Mouse (Mus musculus) midbrain, embryonic 13.5 days (tissue): ENCODE measurements around the gene Rpl9. TPM values are rescaled to one million over a fixed set of nuclear protein-coding genes. Genes with fewer than 3 reads are reported as not detected.

Experiments used
- ATAC-seq: fragments of 200-750 bp; cut with Nextera tagmentation; 2 replicates; pipeline ENCODE4 v1.8.0; 2017; ENCODE audit warnings: mild to moderate bottlenecking, moderate TSS enrichment, moderate library complexity
- H3K27ac ChIP-seq: fragments of 300-500 bp; sonication (generic); 2 replicates; pipeline ENCODE4 v1.5.1; 2015; ENCODE audit warnings: inconsistent platforms, mild to moderate bottlenecking, moderate library complexity
- H3K27me3 ChIP-seq: fragments of 300-500 bp; sonication (generic); 2 replicates; pipeline ENCODE4 v1.6.1; 2015; ENCODE audit warnings: mild to moderate bottlenecking, inconsistent platforms
- H3K36me3 ChIP-seq: fragments of 300-500 bp; sonication (generic); 2 replicates; pipeline ENCODE4 v1.6.1; 2015; ENCODE audit warnings: mild to moderate bottlenecking, inconsistent platforms
- H3K4me1 ChIP-seq: fragments of 300-500 bp; sonication (generic); replicated peaks from 2 replicates; pipeline ENCODE4 v1.6.1; 2015; ENCODE audit warnings: inconsistent platforms
- H3K4me2 ChIP-seq: fragments of 300-500 bp; sonication (generic); replicated peaks from 2 replicates; pipeline ENCODE4 v1.6.1; 2015; ENCODE audit warnings: moderate library complexity, mild to moderate bottlenecking, inconsistent platforms
- H3K4me3 ChIP-seq: fragments of 300-500 bp; sonication (generic); replicated peaks from 2 replicates; pipeline ENCODE4 v1.5.1; 2015; ENCODE audit warnings: mild to moderate bottlenecking, inconsistent platforms
- H3K9ac ChIP-seq: fragments of 300-500 bp; sonication (generic); replicated peaks from 2 replicates; pipeline ENCODE4 v1.6.1; 2015; ENCODE audit warnings: mild to moderate bottlenecking, inconsistent platforms
- H3K9me3 ChIP-seq: fragments of 300-500 bp; sonication (generic); 2 replicates; pipeline ENCODE4 v1.6.1; 2016; ENCODE audit warnings: mild to moderate bottlenecking, inconsistent platforms
- WGBS: fragments of 180-500 bp; shearing (Covaris S2); methylation state at CpG from one replicate; pipeline ENCODE4 v1.1.7; 2015; 5-methylcytosine and 5-hydroxymethylcytosine counted together
- polyA plus RNA-seq: library from polyadenylated mRNA; unstranded; fragments of >200 nt; fragmentation: Nextera tagmentation; extraction: Ambion mirVana; gene quantifications from 2 replicates; pipeline ENCODE4 v1.2.1, GENCODE M21; 2015

Gene Rpl9
- polyA plus RNA-seq, 1 experiment from 2014 or later = 687 TPM

DNA sequence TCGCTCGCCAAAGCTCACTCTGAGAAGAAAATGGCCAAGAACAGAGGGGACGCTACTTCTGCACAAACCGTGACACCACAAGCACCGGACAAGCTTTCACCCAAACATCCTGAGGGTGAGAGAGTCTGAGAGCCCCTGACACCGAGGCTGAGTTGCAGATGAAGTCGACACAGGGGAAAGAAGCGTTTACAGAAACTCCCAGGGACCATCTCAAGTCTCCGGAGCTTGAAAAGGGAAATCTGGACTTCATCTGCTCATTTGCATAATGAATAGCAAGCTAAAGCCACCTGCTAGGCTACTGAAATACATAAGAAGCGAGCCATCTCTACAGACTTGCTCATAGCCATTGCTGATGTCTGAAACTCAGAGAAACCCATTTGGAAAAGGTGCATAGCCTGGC is 27.9 kb upstream of the Rpl9 start:
- Histone ChIP-seq H3K27me3 (no peaks in the 10 kb centered on the region), H3K4me1 (peaks cover 8% of the 10 kb centered on the region), H3K9me3 (no peaks in the 10 kb centered on the region), H3K4me2 (no peak overlapping the region), H3K9ac (no peak overlapping the region), H3K27ac (no peak overlapping the region), H3K36me3 (peaks cover 80% of the 10 kb centered on the region), H3K4me3 (no peak overlapping the region)
- 70% methylated on average over 10 of the region's 10 CpGs for WGBS
- ATAC-seq = no peak

- H3K27ac ChIP-seq = peak overlapping the region; percentile 35; the same call in 1 of the 2 replicates
- peaks cover 73% of the 10 kb centered on the region for H3K36me3 ChIP-seq
- no peak overlapping the region for H3K4me2 ChIP-seq
- peaks cover 8% of the 10 kb centered on the region for H3K4me1 ChIP-seq
- H3K27me3 ChIP-seq = no peaks in the 10 kb centered on the region
- H3K9me3 ChIP-seq = no peaks in the 10 kb centered on the region
- WGBS = 21% methylated on average over 26 of the region's 26 CpGs
- peak; percentile 37; the same call in 1 of the 2 replicates for ATAC-seq
- H3K9ac ChIP-seq = peak overlapping the region; percentile 52
- H3K4me3 ChIP-seq = no peak overlapping the region; the same call in 1 of the 2 replicates
These were observed 24.6 kb upstream of the Rpl9 start for GRCm38 (mm10) chr5:65415653-65416458.

DNA sequence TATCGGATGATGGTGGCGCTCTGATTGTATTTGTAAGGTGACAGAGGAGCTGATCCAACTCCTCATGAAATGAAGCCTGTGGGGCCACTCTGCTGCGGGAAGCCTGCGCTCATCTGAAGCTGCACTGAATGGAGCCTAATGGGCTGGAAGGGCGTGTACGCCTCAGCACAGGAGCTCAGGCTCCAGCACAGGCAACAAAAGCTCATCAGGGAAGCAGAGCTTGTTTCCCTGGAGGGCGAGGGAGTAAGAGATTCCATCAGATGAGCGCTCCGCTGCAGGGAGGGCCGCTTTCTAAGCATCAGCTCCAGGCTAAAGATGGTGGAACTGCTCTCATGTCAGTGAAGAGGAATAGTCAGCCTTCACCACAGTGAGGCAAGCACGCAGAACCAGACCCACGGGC is 16.7 kb upstream of the Rpl9 start:
- Histone ChIP-seq H3K4me3 (no peak overlapping the region), H3K27me3 (no peaks in the 10 kb centered on the region), H3K9ac (0 out of 2 replicates have a peak overlapping the region, but pooled peaks have one; percentile 24), H3K4me1 (peaks cover 4% of the 10 kb centered on the region; the same call in 1 of the 2 replicates), H3K4me2 (no peak overlapping the region), H3K36me3 (peaks cover 74% of the 10 kb centered on the region), H3K9me3 (no peaks in the 10 kb centered on the region), H3K27ac (peak overlapping the region; percentile 19)
- 22% methylated on average over 12 of the region's 12 CpGs for whole genome bisulfite sequencing
- ATAC-seq = no peak

- no peaks in the 10 kb centered on the region for H3K9me3 ChIP-seq
- H3K27ac ChIP-seq = no peak overlapping the region
- H3K4me3 ChIP-seq = no peak overlapping the region
- WGBS = 29% methylated on average over 2 of the region's 2 CpGs
- H3K36me3 ChIP-seq = peaks cover 73% of the 10 kb centered on the region
- H3K27me3 ChIP-seq = no peaks in the 10 kb centered on the region
- no peaks in the 10 kb centered on the region for H3K4me1 ChIP-seq
- H3K9ac ChIP-seq = no peak overlapping the region
- no peak overlapping the region for H3K4me2 ChIP-seq
- ATAC-seq = no peak
These were observed 10.2 kb upstream of the Rpl9 start for GRCm38 (mm10) chr5:65401251-65401994.

- WGBS = 89% methylated on average over 7 of the region's 7 CpGs
- Histone ChIP-seq H3K4me1 (peaks cover 26% of the 10 kb centered on the region), H3K27me3 (no peaks in the 10 kb centered on the region), H3K9me3 (no peaks in the 10 kb centered on the region), H3K4me2 (no peak overlapping the region), H3K4me3 (no peak overlapping the region), H3K36me3 (peaks cover 44% of the 10 kb centered on the region), H3K27ac (no peak overlapping the region), H3K9ac (no peak overlapping the region)
- no peak for ATAC-seq
These were observed 3.2 kb upstream of the Rpl9 start for GRCm38 (mm10) chr5:65394425-65394824.

- H3K9ac ChIP-seq = peak overlapping the region; percentile 76
- H3K27me3 ChIP-seq = no peaks in the 10 kb centered on the region
- peak overlapping the region; percentile 78 for H3K4me2 ChIP-seq
- peak overlapping the region; percentile 75 for H3K27ac ChIP-seq
- H3K4me3 ChIP-seq = peak overlapping the region; percentile 98
- no peaks in the 10 kb centered on the region for H3K9me3 ChIP-seq
- ATAC-seq = peak; percentile 15
- H3K4me1 ChIP-seq = peaks cover 37% of the 10 kb centered on the region
- peaks cover 52% of the 10 kb centered on the region for H3K36me3 ChIP-seq
- WGBS = 4% methylated on average over 12 of the region's 12 CpGs
These were observed 509 bp upstream of the Rpl9 start for GRCm38 (mm10) chr5:65391753-65392152.

GRCm38 (mm10) chr5:65387008-65387867 is 4.0 kb downstream of the Rpl9 start:
- H3K4me3 ChIP-seq = no peak overlapping the region
- WGBS = 83% methylated on average over 6 of the region's 6 CpGs

GRCm38 (mm10) chr5:65385704-65386103 is 5.5 kb downstream of the Rpl9 start:
- Histone ChIP-seq H3K9ac (no peak overlapping the region), H3K27me3 (no peaks in the 10 kb centered on the region), H3K36me3 (peaks cover 46% of the 10 kb centered on the region), H3K27ac (no peak overlapping the region), H3K4me2 (no peak overlapping the region), H3K4me1 (peaks cover 21% of the 10 kb centered on the region), H3K4me3 (no peak overlapping the region), H3K9me3 (no peaks in the 10 kb centered on the region)
- WGBS = 83% methylated on average over 2 of the region's 2 CpGs
- ATAC-seq = no peak

More at GRCm38 (mm10) chr5:65387008-65387867, 4.0 kb downstream of the Rpl9 start:
- Histone ChIP-seq H3K27me3 (no peaks in the 10 kb centered on the region), H3K9ac (no peak overlapping the region), H3K9me3 (no peaks in the 10 kb centered on the region), H3K4me2 (no peak overlapping the region), H3K36me3 (peaks cover 46% of the 10 kb centered on the region), H3K4me1 (peaks cover 26% of the 10 kb centered on the region), H3K27ac (no peak overlapping the region)
- ATAC-seq = no peak

DNA sequence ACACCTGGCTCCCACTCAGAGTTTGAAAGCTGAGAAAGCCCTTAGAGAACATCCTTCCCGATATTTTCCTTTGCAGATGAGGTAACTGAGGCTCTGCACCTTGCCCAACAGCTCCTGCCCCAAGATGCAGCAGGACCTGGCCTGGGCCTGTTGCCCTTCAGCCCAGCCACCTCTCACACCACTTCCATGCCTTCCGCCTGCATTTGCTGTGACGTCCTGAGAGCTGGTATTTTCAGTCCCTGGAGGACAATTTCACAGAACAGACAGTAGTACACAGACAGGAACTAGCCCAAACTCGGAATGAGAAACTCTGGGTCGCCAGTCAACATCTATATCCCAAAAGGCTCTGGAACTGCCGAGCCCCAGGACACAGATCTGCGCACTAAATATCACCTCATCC is 16.5 kb downstream of the Rpl9 start:
- no peak overlapping the region for H3K27ac ChIP-seq
- no peaks in the 10 kb centered on the region for H3K9me3 ChIP-seq
- no peak overlapping the region for H3K9ac ChIP-seq
- ATAC-seq = no peak
- no peaks in the 10 kb centered on the region for H3K27me3 ChIP-seq
- no peak overlapping the region for H3K4me3 ChIP-seq
- H3K36me3 ChIP-seq = no peaks in the 10 kb centered on the region
- H3K4me1 ChIP-seq = no peaks in the 10 kb centered on the region
- WGBS = 81% methylated on average over 7 of the region's 7 CpGs
- no peak overlapping the region for H3K4me2 ChIP-seq

DNA sequence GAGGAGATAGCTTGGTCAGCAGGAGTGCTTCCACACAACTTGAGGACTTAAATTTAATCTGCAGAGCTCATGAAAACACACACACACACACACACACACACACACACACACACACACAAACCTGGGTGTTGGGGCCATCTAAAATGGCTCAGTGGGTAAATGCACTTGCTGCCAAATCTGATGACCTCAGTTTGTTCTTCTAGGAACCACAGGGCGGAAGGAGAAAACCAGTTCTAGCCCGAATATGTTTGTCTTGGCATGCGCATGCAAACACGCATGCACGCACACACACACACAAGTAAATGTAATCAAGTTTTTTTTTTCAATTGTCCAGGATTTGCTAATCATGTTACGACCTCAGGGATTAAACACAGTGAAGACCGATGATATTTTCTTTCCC is 19.7 kb downstream of the Rpl9 start:
- 90% methylated on average over 7 of the region's 7 CpGs for WGBS
- no peak overlapping the region for H3K4me2 ChIP-seq
- H3K4me1 ChIP-seq = no peaks in the 10 kb centered on the region
- H3K36me3 ChIP-seq = no peaks in the 10 kb centered on the region
- H3K9ac ChIP-seq = no peak overlapping the region
- no peak for ATAC-seq
- H3K9me3 ChIP-seq = no peaks in the 10 kb centered on the region
- no peak overlapping the region for H3K4me3 ChIP-seq
- H3K27me3 ChIP-seq = no peaks in the 10 kb centered on the region
- no peak overlapping the region for H3K27ac ChIP-seq

DNA sequence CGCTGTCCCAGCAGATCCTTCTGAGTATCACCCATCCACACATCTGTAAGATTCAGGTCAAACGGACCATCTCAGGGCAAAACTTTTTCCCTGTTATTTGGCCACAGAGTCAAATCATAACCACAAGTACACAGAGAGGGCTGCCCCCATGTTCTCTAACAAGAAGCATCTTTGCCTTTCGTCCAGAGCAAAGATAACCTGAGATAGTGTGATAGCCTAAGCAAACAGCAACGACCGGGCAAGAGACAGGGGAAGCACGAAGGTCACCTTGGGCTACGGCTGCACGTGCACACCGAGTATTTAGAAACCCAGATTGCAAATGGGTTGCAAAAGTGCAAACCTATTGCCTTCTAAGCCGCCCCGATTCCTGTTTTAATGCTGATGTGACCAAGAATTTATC is 23.4 kb downstream of the Rpl9 start:
- Histone ChIP-seq H3K4me2 (no peak overlapping the region), H3K27ac (no peak overlapping the region), H3K9me3 (no peaks in the 10 kb centered on the region), H3K4me3 (no peak overlapping the region), H3K27me3 (no peaks in the 10 kb centered on the region), H3K9ac (no peak overlapping the region), H3K36me3 (no peaks in the 10 kb centered on the region), H3K4me1 (no peaks in the 10 kb centered on the region)
- ATAC-seq = no peak
- WGBS = 92% methylated on average over 11 of the region's 11 CpGs
